Mouse (Mus musculus) brown adipose tissue, adult 24 weeks (tissue): Measurements from ENCODE around the gene Pnrc2. TPM values are rescaled to one million over a fixed set of nuclear protein-coding genes. Genes with fewer than 3 reads are reported as not detected.

ENCODE experiments used
- H3K27ac ChIP-seq: fragments of 200-500 bp; replicated peaks from 2 replicates; pipeline ENCODE4 v1.5.1; 2012; ENCODE audit warnings: low read depth, mild to moderate bottlenecking, low read length
- H3K4me1 ChIP-seq: fragments of 200-500 bp; 2 replicates; pipeline ENCODE4 v1.6.1; 2012; ENCODE audit warnings: low read length, mixed read lengths; ENCODE audit not compliant: control insufficient read depth, insufficient read depth, insufficient read length
- H3K4me3 ChIP-seq: fragments of 200-500 bp; 2 replicates; pipeline ENCODE4 v1.5.1; 2012; ENCODE audit warnings: low read depth, mild to moderate bottlenecking, low read length, moderate library complexity; ENCODE audit not compliant: insufficient read depth
- polyA plus RNA-seq: library from polyadenylated mRNA; stranded (reverse); fragments of >200 nt; gene quantifications from 2 replicates; pipeline ENCODE4 v1.2.4, GENCODE M21; 2012; ENCODE audit not compliant: missing spikeins, insufficient read depth, insufficient read length

Pnrc2 gene
- polyA plus RNA-seq, 1 experiment = 86.4 TPM

DNA sequence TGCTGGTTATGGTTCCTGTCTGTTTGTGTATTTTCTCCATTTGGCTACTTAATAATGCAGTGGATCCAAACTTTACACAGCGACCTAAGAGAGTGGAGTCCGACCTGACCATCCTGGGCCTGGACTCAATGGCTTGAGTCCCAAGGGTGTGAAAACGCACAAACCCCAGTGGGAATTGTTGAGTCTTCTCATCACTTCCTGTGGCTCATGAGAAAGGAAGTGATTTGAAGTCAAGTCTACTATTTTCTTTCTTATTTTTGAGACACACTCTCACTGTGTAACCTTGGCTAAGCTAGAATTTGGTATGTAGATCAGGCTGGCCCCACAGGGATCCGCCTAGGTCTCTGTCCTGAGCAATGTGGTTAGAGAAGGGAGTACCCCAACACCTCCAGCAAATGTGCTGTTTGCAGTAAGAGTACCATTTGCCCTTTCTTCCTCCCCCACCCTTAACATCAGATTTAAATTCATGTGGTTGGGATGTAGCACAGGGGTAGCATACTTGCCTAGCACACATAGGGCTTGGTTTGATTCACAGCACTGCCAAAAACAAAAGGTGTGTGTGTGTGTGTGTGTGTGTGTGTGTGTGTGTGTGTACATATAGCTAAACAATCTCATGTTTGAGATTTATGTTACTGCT is 29.1 kb upstream of the Pnrc2 start:
- H3K4me3 ChIP-seq = no peak overlapping the region
- peaks cover 2% of the 10 kb centered on the region; the same call in 1 of the 2 replicates for H3K4me1 ChIP-seq
- H3K27ac ChIP-seq = no peak overlapping the region

DNA sequence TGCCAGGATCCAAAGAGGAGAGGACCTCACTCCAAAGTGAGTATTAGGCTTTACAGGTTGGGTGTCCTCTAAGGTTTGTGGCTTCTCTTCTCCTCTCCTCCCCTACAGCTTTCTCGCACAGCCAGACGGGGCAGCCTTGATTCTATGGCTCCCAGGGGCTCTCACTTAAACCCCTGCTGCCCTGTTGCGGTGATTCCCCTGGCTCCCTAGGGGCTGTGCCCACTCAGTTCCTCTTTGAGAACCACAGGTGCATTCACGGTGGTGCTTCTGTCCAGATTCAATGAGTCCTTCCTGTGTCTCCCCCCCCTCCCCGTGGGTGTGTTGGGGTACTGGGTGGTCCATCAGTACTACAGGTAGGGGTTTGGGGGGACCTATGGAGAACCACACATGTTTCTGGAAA is 26.4 kb upstream of the Pnrc2 start:
- H3K4me3 ChIP-seq = no peak overlapping the region
- no peak overlapping the region for H3K27ac ChIP-seq
- H3K4me1 ChIP-seq = peaks cover 2% of the 10 kb centered on the region; the same call in 1 of the 2 replicates

DNA sequence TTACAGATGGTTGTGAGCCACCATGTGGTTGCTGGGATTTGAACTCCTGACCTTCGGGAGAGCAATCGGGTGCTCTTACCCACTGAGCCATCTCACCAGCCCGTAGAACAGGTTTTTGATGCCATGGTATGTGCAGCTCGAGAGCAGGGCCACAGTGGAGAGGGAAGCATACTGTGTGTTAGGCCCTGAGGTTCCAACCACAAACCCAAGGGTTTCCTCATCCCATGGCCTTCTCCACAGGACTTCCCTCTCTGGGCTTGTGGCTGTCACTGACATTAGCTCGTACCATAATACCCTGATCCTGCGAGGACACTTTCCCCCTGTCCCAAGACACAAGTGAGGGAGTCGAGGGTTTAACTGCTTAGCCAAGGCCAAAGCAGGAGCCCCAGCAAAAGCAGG is 25.4 kb upstream of the Pnrc2 start:
- no peak overlapping the region for H3K27ac ChIP-seq
- H3K4me3 ChIP-seq = no peak overlapping the region
- peaks cover 2% of the 10 kb centered on the region; the same call in 1 of the 2 replicates for H3K4me1 ChIP-seq

DNA sequence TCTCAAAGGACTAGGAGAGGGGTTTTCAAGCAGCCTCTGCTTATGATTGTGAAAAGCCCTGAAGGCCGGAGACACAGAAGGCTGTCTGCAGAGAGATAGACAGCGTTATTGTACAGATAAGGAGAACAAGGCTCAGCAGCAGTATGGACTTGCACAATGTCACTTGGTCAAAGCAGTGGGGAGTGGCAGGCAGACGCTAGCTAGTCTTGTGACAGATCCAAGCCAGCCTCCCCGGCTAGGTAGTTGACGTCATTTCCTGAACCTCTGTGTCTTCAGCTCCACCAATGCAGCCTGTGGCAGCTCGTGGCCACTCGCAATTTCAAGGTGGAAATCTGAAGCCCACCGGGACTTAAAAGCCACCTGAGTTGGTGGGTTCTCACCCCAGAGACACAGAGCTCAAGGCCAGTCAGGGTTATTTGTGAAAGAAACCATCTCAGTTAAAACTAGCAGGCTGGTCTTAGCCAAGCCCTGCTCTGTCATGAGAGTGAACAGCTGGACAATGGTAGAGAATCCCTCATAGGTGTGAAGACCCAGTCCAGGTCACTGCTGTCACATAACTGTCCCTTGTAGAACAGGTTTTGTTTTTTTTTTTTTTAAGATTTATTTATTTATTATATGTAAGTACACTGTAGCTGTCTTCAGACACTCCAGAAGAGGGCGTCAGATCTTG is 24.9 kb upstream of the Pnrc2 start:
- Histone ChIP-seq H3K4me1 (peaks cover 2% of the 10 kb centered on the region; the same call in 1 of the 2 replicates), H3K27ac (no peak overlapping the region; the same call in 1 of the 2 replicates), H3K4me3 (no peak overlapping the region)

DNA sequence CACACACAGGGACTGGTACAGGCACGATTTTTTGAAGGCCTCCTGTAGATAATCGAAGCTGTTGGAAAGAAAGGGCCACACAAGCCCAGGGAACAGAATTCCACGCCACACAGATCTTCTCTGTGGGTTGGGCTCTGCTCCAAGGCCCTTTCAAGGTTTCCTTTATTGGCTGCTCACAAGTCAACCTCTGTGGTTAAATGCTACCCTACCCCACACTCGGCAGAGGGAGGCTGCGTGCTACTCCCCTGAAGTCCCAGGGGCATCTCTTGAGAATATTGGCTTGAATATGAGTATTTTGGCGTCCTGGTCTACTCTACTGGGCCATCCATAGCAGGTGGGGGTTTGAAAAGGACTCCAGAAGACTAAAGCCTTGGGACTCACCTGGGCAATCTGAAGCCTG is 22.5 kb upstream of the Pnrc2 start:
- no peak overlapping the region for H3K27ac ChIP-seq
- H3K4me3 ChIP-seq = no peak overlapping the region; the same call in 1 of the 2 replicates
- peaks cover 2% of the 10 kb centered on the region; the same call in 1 of the 2 replicates for H3K4me1 ChIP-seq

DNA sequence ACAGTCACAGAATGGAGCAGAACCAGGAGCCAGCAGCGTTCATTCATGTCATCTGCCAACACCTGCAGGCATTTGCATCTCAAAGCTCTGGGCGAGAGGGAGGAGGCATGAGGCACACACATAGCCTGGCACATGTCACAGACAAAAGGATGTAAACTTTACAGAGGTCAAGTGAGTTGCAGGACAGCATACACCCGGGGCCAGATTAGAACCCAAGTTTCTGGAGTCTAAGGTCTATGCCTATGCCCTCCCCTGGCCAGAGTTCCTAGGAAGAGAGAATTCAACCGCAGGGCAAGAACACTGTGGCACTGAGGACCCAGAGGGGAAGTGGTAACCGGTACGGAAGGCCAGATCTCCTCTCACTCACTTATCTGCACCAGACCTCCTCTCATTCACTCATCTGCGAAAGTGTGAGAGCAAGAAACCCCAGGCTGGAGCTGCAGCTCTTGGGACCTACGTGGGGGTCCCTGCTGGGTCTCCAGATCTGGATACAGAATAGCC is 21.5 kb upstream of the Pnrc2 start, which contains the start of gene Cnr2:
Gene Cnr2, plus strand, starts transcription at position 324 of the 501 bp plus-strand sequence.
- Histone ChIP-seq H3K27ac (no peak within 1 kb of the TSS), H3K4me1 (peaks cover 2% of the 10 kb centered on the region; the same call in 1 of the 2 replicates), H3K4me3 (peak within 1 kb of the TSS; percentile 25; the same call in 1 of the 2 replicates)

DNA sequence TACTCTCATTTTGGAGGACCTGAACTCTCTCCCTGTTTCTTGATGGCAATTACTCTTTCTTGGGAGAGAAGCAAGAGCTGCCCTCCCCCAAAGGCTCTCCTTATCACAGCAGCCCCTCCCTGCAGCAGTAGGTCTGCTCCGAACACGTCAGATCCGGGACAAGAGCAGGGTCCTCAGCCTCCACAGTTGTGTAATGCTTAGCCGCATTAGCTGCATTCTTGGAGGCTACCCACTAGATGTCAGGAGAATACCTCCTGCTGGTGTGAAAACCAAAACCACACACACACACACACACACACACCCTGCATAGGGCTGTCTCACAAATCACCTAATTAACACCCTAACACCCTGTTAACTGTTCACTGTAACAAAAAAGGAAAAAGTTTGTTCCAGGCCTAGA is 19.2 kb upstream of the Pnrc2 start:
- no peak overlapping the region for H3K4me3 ChIP-seq
- H3K4me1 ChIP-seq = no peaks in the 10 kb centered on the region; the same call in 1 of the 2 replicates
- H3K27ac ChIP-seq = no peak overlapping the region

DNA sequence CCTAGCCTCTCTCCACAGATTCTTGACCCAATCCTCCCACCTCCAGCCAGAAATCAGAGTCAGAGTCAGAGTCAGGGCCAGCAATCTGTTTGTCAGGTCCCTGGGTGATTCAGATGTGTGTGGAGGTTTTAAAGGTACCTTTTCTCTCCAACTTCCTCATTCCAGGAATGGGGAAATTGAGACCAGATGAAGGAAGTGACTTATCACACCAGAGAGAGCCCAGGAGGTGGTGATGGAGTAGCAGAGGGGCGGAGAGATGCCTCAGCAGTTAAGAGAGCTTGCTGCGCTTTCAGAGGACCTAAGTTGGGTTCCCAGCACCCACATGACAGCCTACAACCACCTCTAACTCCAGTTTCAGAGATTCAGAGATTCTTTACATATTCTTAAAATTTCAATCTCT is 17.9 kb upstream of the Pnrc2 start:
- no peak overlapping the region for H3K4me3 ChIP-seq
- H3K27ac ChIP-seq = no peak overlapping the region
- H3K4me1 ChIP-seq = no peaks in the 10 kb centered on the region; the same call in 1 of the 2 replicates

DNA sequence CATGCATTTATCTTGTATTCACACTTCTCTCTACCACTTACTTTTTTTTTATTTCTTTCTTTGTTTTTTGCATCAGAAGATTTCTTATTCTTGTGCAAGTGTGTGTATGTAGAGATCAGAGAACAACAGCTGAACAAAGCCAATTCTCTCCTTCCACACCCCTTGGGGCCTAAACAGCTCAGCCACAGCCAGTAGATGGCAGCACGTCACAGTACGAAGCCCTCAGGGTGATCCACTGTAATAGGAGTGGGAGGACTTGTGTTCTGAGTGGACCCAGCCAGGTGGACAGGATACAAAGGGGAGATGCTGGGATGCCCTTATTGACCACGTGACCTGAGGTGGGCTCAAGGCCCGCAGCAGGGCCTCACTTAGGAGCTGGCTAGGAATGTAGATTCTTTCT is 16.2 kb upstream of the Pnrc2 start:
- H3K4me1 ChIP-seq = peaks cover 9% of the 10 kb centered on the region
- H3K27ac ChIP-seq = no peak overlapping the region
- H3K4me3 ChIP-seq = no peak overlapping the region

DNA sequence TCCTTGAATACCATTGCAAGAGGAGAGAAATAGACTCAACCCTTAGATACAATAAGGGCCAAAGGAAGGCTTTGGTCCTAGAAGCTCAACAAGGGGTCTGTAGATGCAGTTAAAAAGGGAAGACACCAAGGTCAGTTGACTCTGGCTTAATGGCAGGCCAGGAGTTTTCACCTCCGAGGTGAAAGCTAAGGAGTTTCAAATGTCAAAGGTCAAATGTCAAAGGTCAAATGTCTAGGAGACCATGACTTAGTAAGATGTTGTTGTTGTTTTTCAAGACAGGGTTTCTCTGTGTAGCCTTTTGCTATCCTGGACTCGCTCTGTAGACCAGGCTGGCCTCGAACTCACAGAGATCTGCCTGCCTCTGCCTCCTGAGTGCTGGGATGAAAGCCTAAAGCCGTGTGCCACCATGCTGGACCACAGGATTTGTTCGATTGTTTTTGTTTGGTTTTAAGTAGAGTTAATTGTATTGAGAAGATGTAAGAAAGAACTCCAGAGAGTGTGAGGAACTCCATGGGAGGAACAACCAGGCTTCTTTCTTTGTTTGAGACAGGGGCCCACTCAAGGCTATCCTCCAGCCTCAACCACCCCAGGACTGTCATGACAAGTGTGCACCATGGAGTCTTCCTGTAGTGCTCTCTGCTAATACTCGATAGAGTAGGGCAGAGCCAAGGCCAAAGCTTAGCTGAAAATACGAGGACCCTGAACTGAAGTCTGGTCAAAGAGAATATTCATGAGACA is 15.7 kb upstream of the Pnrc2 start:
- no peak overlapping the region for H3K4me3 ChIP-seq
- no peak overlapping the region for H3K27ac ChIP-seq
- H3K4me1 ChIP-seq = peaks cover 10% of the 10 kb centered on the region

DNA sequence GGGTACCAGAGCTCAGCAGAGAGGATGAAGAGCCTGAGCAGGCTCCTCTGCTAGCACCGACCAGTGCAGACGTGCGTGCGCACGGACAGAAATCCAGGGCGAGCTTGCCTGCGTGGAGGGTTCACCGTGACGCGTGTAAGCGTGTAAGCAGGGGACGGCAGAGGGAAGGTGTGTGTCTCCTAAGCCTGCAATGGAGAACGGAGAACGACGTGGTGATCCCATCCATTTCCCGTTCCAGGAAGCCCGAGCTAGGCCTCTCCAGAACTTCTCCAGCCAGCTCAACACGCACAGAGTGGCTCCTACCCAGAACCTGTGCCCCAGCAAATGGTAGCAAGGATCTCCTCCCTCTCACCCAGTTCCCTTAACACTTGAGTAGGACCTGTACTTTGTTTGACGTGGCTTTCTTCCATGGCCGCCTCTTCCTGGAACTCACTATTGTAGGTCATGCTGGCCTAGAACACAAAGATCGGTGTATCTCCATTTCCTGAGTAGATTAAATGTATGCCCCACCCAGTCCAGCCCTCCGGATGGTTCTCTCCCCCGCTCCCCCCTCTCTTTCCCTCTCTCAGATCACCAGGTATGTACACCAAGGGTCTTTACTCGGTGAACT is 14.9 kb upstream of the Pnrc2 start:
- Histone ChIP-seq H3K4me1 (peaks cover 17% of the 10 kb centered on the region), H3K4me3 (no peak overlapping the region), H3K27ac (peak overlapping the region; percentile 5; the same call in 1 of the 2 replicates)

DNA sequence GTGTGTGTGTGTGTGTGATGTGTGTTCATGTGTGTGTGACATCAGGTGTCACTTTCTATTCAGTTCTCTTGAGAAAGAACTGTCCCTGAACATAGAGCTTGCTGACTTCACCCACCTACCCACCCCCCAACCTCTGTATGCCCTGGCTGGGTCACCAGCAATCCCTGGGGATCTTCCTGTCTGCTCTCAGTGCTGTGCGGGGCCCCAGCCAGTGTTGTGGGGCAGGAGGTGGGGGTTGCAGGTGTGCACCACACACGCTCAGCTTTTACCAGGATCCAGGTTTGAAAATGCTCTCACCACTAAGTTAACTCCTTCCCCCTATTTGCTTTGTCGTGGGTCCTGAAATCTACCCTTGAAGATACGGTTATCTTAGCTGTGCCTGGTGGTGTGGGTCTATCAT is 12.5 kb upstream of the Pnrc2 start:
- Histone ChIP-seq H3K4me1 (peaks cover 23% of the 10 kb centered on the region), H3K27ac (peak overlapping the region; percentile 93), H3K4me3 (0 out of 2 replicates have a peak overlapping the region, but pooled peaks have one; percentile 4)

DNA sequence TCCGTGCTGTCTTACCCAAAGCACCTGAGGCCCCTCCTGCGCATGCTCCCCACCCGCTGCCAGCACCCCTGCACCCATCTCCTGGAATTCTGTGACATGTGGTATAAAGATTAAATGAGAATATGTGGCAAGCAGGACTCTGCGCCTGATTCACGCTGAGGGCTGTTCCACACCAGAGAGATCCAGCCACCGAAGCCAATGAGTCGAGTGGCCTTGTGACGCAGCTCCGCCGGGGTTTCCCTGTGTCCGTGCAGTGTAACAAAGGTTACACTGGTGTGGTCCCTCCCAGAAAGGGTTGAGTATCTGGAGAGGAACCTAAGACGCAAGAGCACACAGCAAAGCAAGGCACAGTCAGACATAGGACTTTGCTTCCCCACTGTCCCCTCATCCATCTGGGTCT is 12.0 kb upstream of the Pnrc2 start:
- Histone ChIP-seq H3K27ac (peak overlapping the region; percentile 93), H3K4me1 (peaks cover 23% of the 10 kb centered on the region), H3K4me3 (peak overlapping the region; percentile 4; the same call in 1 of the 2 replicates)

DNA sequence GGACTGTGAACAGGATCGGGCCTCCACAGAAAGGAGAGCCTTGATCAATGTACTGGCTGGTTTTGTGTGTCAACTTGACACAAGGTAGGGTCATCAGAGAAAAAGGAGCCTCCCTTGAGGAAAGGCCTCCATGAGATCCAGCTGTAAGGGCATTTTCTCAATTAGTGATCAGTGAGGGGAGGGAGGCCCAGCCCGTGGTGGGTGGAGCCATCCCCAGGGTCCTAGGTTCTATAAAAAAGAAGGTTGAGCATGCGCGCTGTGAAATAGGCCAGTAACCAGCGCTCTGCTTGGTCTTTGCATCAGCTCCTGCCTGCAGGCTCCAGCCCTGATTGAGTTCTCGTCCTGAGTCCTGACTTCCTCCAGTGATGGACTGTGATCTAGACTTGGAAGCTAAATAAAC is 10.9 kb upstream of the Pnrc2 start:
- Histone ChIP-seq H3K4me1 (peaks cover 23% of the 10 kb centered on the region), H3K27ac (peak overlapping the region; percentile 91), H3K4me3 (no peak overlapping the region)
